Mouse (Mus musculus) cerebellum, postnatal 25 days (tissue): Measurements from ENCODE around the gene Pacs2.
A peak's percentile ranks its signal among the peaks of the same experiment; 100 is the strongest.

Experiments used
- DNase-seq, 2 experiments: peaks; one replicate each; pipeline ENCODE4 v3.0.0; 2021; ENCODE audit warnings: mixed read lengths in 2 of 2

Gene Pacs2

GRCm38 (mm10) chr12:113090053-113090452, 75.7 kb downstream of the Pacs2 start:
- no peak for DNase-seq

DNA sequence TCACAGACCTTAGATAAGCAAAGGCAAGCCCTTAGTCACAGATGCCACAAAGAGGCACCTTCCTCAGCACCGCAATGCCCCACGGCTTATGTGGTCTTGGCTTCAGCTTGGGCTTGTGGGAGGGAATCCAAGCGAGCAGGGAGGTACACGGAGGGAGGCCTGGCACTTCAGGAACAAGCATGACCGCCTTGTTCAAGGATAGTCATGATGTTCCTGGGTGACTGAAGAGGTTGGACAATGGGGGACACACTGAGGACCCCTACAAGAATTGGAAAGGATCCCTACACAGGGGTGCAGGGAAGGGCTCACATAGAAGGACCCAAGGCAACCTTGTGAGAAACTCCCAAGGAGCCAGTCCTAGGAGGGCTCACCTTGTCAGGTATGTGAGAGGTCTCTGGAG, 82.7 kb downstream of the Pacs2 start:
- DNase-seq, result peak in 1 of 2 experiments; percentile 52

DNA sequence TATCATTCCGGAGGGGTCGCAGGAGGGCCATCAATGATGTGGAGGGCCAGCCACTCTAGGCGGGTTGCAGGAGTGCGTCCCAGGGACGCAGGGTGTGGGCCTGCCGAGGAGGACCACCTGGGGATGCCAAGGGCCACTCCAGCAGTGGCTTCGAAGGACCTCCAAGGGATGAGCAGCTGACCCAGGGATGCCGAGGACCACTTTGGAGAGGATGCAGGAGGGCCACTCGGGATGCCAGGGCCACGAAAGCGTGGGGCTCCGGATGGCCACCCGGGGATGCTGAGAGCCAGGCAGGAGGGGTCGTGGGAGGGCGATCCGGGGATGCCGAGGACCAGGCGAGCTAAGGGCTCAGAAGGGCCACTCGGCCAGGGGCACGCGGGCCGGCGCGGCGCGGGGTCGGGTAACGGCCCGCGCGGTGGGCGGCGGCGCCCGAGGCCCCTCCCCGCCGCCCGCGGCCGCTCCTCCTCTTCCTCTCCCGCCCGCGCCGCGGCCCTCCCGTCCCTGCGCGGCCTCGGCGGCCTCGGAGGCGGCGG, 83.5 kb downstream of the Pacs2 start, which contains the start of gene Mta1:
Gene Mta1, plus strand, starts transcription at position 530 of the 533 bp plus-strand sequence.
- peak; percentile 66 to 83 for DNase-seq

DNA sequence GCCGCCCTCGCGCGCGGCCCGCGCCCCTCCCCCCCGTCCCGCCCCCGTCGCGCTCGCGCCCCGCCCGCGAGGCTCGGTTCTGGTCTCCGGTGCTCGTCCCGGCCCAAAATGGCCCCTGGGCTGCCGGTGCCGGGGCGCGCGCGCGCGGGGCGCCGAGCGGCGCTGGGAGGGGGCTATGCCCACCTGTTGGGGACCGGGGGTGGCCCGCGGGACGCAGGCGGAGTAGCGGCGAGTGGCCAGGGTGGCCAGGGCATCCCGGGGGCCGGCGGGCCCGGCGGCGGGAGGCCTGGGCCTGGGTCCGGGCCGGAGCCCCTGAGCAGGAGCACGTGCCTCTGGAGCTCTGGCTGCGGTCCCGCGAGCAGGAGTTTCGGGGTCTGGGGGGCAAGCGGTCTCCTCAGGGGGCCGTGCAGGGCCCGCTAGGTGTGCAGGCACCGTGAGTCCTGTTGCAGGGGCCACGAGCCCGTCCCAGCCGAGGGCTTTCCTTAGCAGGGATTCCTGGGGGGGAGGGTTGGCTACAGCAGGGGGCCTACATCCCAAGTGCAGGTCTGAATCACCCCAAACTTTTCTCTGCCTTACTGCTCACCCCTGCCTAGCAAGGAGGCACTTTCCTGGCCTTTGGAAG, 84.3 kb downstream of the Pacs2 start:
- peak; percentile 54 to 62 for DNase-seq

DNA sequence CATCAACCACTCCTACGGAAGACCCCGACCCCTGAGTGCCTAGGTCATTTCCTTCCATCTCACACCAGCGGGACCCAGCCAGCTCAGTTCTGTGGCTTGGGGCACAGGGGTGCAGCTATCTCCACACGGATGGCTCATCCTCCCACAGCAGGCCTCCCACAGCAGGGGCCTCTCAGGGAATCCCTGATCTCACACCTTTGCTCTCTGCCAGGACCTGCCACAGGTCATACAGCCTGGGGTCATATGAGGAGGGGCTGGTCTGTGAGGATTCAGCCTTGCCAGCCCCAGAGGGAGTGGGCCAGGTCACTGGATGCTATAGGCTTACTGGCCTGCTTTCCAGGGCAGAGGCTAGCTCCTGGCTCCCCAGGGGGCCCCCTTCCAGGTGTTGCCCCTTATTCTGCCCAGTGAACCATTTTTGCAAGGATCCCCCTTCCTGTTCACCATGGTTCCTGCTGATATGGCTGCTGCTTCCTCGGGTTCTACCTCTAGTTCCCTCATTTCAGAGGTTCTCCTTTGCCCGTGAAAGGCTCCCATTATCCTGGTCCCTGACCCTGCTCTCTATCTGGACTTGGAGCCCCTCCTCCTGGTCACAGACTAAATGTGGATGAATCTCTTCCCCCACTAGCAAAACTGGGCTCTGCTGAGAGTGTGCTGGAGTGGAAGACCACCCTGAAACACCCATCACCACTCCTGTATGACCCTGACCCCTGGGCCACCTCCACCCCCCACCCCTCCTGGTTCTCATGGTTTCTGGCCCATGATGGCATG, 85.3 kb downstream of the Pacs2 start:
- peak in 1 of 2 experiments; percentile 32 for DNase-seq

- DNase-seq, result peak; percentile 78 to 83
Observed at GRCm38 (mm10) chr12:113100448-113101076, 86.3 kb downstream of the Pacs2 start.

DNA sequence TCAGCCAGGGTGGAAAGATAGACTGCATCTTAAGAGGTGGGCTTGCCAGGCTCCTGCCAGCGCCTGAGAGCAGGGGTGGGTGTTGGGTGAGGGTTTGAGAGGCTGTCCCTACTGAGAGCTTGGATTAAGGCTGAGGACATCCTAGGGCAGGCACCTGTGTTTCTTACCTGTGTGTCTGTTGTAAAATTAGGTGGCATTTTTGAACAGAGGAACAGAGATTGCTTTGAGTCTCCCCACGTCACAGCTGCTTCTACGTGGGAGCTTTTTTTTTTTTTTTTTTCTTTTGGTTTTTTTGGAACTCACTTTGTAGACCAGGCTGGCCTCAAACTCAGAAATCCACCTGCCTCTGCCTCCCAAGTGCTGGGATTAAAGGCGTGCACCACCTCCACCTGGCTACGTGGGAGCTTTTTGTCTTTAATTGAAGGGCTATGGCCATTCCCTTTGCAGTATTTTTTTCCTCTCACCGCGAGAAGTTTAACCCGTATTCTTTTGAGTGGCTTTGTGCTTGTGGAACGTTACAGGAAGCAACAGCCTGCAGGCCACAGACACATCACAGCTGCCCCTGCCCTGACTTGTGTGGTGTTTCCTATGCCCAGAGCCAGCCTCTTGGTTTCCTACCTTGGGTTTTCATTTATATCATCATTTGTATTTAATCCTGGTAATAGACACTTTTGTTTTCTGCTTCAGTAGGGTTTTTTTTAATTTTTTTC, 87.1 kb downstream of the Pacs2 start:
- DNase-seq, result no peak

DNA sequence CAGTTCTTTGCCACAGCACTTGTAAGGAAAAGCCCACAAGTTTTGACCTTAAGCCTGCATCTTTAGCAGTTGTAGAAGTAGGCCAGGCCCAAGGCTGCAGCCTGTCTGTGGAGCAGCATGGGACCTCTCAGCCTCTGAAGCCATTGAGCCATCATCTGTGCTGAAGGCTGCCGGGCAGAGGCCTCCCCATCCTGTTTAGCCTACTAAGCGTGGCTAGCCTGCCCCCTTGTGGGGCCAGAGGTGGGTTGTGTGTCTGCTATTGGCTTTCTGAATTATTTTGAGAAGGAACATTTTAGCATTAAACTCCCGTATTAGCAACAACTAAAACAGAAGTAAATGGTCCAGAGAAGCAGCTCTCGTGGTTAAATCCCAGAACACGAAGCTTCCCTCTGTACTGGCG, 88.2 kb downstream of the Pacs2 start:
- DNase-seq, result peak; percentile 71 to 83

DNA sequence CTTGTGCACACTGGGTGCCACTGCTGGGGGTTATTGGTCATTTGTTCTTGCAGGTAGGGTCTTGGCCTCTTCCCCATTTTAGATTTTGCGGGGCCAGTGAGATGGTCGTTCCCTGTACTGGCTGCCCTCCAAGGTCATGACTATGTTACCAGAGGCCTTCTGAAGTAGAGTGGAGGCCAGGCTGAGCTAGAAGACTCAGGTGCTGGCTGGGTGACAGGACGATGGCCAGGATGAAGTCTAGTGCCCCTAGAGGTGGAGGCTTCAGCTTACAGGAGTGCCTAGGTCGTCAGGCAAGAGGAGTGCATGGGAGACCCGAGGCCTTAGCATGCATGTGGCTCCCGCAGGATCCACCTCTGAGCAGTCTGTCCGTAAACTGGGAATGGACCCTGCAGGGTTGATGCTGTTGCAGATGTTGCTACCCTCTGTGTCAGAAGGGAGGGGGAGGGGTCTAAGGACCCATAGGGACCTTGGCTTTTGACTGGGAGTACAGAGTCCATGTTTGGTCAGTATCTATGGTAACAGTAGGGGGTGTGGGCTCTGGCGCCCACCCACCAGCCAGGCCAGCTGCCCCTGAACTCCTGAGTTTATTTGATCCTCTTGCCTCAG, 89.6 kb downstream of the Pacs2 start:
- DNase-seq, result peak in 1 of 2 experiments; percentile 60

- no peak for DNase-seq
Observed at GRCm38 (mm10) chr12:113106386-113106785, 92.1 kb downstream of the Pacs2 start.

- DNase-seq, result no peak
Observed at GRCm38 (mm10) chr12:113107431-113108124, 93.3 kb downstream of the Pacs2 start.

DNA sequence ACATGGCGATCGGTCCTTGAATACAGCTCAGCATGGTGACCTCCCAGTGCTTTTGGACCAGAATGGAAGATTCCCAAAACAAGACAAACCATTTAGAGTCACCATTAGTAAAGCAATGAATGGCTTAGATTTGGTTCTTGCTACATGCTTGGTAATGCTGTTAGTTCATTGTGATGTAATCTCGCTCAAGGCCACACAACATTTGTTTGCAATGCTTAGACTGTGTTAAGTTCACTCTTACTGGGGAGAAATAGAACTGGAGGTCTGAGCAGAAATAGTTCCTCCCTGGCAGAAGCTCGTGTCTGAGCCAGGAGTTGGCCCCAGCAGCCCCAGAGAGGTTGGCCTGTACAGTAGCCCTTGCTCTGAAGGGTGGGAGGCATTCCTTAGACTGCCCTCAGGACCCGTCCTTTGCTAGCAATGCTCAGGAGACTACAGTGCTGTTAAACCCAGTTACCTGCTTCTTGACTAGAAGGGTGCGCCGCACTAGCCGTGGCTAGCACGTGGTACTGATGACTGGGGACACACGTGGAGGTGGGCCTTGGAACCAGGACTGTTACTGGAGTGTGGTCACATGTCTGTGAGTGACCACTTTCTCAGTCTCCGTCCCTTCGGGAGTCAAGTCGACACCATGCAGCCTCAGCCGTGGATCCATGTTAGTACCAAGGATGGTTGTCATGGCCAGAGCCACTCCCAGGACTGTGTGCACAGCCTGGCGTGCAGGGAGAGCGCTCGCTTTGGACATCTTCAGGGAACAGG, 94.4 kb downstream of the Pacs2 start:
- peak in 1 of 2 experiments; percentile 40 for DNase-seq

GRCm38 (mm10) chr12:113109801-113110200, 95.5 kb downstream of the Pacs2 start:
- no peak for DNase-seq

GRCm38 (mm10) chr12:113114141-113114540, 99.8 kb downstream of the Pacs2 start:
- DNase-seq, result no peak

DNA sequence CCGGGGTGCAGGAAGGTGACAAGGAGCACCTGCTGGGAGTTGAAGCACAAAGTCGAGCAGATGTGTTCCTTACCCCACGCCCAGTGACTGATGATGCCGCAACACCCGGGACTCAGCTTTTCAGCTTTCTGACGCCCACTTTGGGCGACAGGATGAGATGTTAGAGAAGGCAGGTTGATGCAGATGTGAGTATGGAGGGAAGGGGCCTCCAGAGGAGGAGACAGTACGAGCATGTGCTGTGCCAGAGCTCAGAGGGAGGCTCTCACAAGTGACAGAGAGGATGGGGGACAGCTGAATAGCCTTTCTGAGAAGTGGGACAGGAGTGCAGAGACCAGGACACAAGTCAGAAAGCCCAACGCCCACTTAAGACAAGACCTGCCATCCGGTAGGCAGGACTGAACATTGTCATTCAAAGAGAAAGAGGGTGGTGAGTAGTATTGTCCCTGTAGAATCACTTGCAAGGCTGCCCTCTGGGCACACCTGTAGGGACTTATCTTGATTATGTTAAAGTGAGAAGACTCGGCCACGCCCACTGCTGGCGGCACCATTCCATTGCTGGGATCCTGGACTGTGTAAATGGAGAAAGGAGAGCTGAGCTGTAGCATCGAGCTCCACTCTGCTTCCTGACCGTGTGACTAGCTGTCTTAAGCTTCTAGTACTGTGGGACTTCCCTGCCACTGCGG, 100.7 kb downstream of the Pacs2 start:
- DNase-seq, result no peak

GRCm38 (mm10) chr12:113119516-113120410, 105.5 kb downstream of the Pacs2 start:
- DNase-seq, result peak; percentile 88 to 91
